Mouse (Mus musculus): ENCODE data around the gene Ubtf.

- no peak for TF ChIP-seq CTCF (IDR thresholded peaks at IDR 0.05; ENCODE audit: low read depth, low read length)
- no peak for TF ChIP-seq POLR2A (IDR thresholded peaks at IDR 0.05; ENCODE audit: borderline replicate concordance, low read depth, low read length)
Observed at GRCm38 (mm10) chr11:102308104-102308503, 11.4 kb downstream of the Ubtf start.
